Mouse (Mus musculus): ENCODE data around the gene Spata13. TPM values are rescaled to one million over a fixed set of nuclear protein-coding genes. Genes with fewer than 3 reads are reported as not detected.
A peak's percentile ranks its signal among the peaks of the same experiment; 100 is the strongest.

The Spata13 gene
- polyA plus RNA-seq, 1 experiment from 2014 or later: 14.7 TPM

DNA sequence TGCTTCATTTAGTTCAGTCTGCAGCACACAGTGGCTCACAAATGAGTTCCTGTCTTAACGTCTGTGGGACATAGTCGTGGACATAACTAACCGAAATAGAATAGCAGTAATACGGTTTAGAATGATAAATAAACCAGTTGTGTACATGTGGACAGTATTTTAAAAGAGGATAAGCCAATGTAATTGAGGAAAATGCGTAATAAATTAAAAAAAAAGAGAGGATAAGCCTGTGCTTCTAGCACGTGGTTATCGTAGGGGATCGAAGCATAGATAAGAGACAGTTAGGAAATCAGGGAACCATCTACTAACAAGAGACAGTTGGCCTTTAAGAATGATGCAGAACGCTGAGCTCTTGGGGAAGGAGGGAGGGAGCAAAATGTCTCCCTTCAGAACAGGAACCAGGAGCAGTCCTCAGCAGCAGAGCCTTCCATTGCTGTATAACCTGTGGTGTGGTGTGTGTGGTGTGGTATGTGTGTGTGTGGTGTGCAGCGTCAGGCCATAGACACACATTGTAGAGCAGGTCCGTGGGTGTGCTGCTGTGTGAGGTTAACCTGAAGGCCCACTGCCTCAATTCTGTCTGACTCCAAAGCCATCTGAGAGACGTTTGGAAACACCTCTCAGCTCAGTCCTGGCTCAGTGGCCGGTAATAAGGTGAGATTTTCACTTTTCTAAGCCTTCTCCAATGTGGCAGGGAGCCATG is 102.2 kb downstream of the Spata13 start:
- no peaks in the 10 kb centered on the region for H3K9me3 ChIP-seq (ENCODE audit: control insufficient read depth, low read length)
- DNase-seq (ENCODE audit: low spot score) (no peak), ATAC-seq (ENCODE audit: low read depth) (no peak)
- peak overlapping the region; percentile 85 for H3K27ac ChIP-seq (replicated peaks; ENCODE audit: low read depth, low read length)
- no peaks in the 10 kb centered on the region for H3K27me3 ChIP-seq (replicated peaks; ENCODE audit: control insufficient read depth, insufficient read depth, low read length)
- no peak overlapping the region for H3K4me3 ChIP-seq (ENCODE audit: low read depth, low read length)
- no peaks in the 10 kb centered on the region for H3K36me3 ChIP-seq (ENCODE audit: control insufficient read depth, insufficient read depth, low read length)
- peaks cover 47% of the 10 kb centered on the region for H3K4me1 ChIP-seq (ENCODE audit: control insufficient read depth, insufficient read depth, low read length)
- peak overlapping the region; percentile 39; the same call in 1 of the 2 replicates for H3K4me2 ChIP-seq (ENCODE audit: low read depth, low read length)
- 55% methylated on average over 13 of the region's 13 CpGs for WGBS
- no peak overlapping the region for H3K9ac ChIP-seq (ENCODE audit: low read depth, low read length)

DNA sequence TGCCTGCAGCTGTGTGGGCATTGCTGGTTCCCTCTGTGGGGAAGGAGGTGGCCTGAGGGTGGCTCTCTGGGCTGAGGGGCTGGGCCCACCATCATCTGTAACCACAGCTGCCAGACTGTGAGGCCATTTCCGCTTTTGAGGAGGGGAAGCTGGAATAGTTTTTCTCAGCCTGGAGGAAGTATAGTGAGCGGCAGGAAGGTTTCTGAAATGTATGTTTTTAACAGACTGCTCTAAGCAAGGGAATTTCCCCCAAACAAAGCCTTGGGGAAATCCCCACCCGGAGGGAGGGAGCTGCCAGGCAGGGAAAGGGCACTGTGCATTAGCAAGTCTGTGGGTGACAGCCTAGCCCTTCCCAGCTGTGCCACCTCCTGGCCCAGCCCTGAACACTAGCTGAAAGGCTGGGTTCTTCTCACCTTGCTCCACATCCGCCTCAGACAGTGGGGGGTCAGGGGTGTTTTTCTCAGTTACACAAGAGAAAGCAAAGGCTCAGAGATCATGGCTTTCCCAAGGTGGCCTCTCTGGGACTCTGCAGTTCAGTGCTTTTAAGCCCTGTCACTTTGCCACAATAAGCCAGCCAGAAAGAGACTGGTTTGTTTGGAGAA is 102.9 kb downstream of the Spata13 start:
- peak overlapping the region; percentile 85 for H3K27ac ChIP-seq (replicated peaks; ENCODE audit: low read depth, low read length)
- H3K36me3 ChIP-seq (ENCODE audit: control insufficient read depth, insufficient read depth, low read length): no peaks in the 10 kb centered on the region
- peak overlapping the region; percentile 39 for H3K4me2 ChIP-seq (ENCODE audit: low read depth, low read length)
- peak overlapping the region; percentile 46; the same call in 1 of the 2 replicates for H3K9ac ChIP-seq (ENCODE audit: low read depth, low read length)
- no peaks in the 10 kb centered on the region for H3K27me3 ChIP-seq (replicated peaks; ENCODE audit: control insufficient read depth, insufficient read depth, low read length)
- H3K9me3 ChIP-seq (ENCODE audit: control insufficient read depth, low read length): no peaks in the 10 kb centered on the region
- 5% methylated on average over 4 of the region's 4 CpGs for WGBS
- ATAC-seq (ENCODE audit: low read depth) (peak; percentile 58), DNase-seq (ENCODE audit: low spot score) (peak; percentile 77)
- H3K4me3 ChIP-seq (ENCODE audit: low read depth, low read length): no peak overlapping the region
- H3K4me1 ChIP-seq (ENCODE audit: control insufficient read depth, insufficient read depth, low read length): peaks cover 49% of the 10 kb centered on the region

DNA sequence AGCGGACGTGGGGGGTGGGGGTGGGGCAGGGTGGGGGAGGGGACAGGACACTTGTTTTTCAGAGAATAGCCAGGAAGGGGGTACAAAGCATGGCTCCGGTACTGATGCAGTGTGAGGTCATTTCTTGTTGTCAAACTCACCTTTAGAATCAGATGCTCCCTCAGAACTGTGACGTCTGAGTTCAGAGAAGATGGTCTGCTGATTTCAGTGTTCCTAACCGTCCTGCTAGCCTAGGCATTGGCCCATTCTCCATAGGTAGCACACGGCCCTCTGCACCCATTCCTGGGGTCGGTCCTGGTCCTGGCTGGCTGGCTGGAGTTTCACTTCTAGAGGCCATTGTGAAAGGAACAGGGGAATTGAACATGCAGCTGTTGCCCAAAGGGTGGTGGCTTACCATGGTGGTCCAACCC is 103.4 kb downstream of the Spata13 start:
- ATAC-seq (ENCODE audit: low read depth) (no peak), DNase-seq (ENCODE audit: low spot score) (no peak)
- H3K4me3 ChIP-seq (ENCODE audit: low read depth, low read length): no peak overlapping the region
- no peaks in the 10 kb centered on the region for H3K36me3 ChIP-seq (ENCODE audit: control insufficient read depth, insufficient read depth, low read length)
- H3K27ac ChIP-seq (replicated peaks; ENCODE audit: low read depth, low read length): peak overlapping the region; percentile 85
- H3K27me3 ChIP-seq (replicated peaks; ENCODE audit: control insufficient read depth, insufficient read depth, low read length): no peaks in the 10 kb centered on the region
- whole genome bisulfite sequencing: 30% methylated on average over 7 of the region's 7 CpGs
- no peaks in the 10 kb centered on the region for H3K9me3 ChIP-seq (ENCODE audit: control insufficient read depth, low read length)
- peak overlapping the region; percentile 39 for H3K4me2 ChIP-seq (ENCODE audit: low read depth, low read length)
- H3K9ac ChIP-seq (ENCODE audit: low read depth, low read length): no peak overlapping the region
- H3K4me1 ChIP-seq (ENCODE audit: control insufficient read depth, insufficient read depth, low read length): peaks cover 49% of the 10 kb centered on the region

DNA sequence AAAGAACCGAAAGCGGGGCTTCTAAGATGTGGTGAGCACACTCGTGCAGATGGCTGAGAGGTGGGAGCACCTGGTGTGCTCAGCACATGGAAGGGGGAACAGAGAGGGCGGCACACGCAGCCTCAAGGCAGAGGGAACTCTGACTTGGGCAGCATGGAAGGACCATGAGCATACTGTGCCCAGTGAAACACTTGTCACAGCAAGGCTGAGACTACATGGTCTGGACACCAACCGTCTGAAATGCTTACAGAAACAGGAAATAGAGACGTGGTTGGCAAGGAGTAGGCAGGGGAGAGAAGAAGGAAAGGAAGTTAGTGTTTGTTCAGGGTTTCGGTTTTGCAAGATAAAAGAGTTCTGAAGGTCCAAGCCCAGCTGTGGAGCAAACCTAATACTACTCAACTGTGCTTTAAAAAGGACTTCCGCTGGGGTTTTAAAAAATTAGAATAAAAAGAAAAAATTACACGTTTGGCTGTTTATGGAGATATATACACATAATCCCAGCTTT is 104.7 kb downstream of the Spata13 start:
- ATAC-seq (ENCODE audit: low read depth) (no peak), DNase-seq (ENCODE audit: low spot score) (no peak)
- Histone ChIP-seq H3K36me3 (ENCODE audit: control insufficient read depth, insufficient read depth, low read length) (no peaks in the 10 kb centered on the region), H3K27me3 (replicated peaks; ENCODE audit: control insufficient read depth, insufficient read depth, low read length) (no peaks in the 10 kb centered on the region), H3K4me3 (ENCODE audit: low read depth, low read length) (no peak overlapping the region), H3K9me3 (ENCODE audit: control insufficient read depth, low read length) (no peaks in the 10 kb centered on the region), H3K9ac (ENCODE audit: low read depth, low read length) (no peak overlapping the region), H3K4me1 (ENCODE audit: control insufficient read depth, insufficient read depth, low read length) (peaks cover 39% of the 10 kb centered on the region), H3K27ac (replicated peaks; ENCODE audit: low read depth, low read length) (peak overlapping the region; percentile 85), H3K4me2 (ENCODE audit: low read depth, low read length) (no peak overlapping the region)
- 57% methylated on average over 10 of the region's 10 CpGs for WGBS

DNA sequence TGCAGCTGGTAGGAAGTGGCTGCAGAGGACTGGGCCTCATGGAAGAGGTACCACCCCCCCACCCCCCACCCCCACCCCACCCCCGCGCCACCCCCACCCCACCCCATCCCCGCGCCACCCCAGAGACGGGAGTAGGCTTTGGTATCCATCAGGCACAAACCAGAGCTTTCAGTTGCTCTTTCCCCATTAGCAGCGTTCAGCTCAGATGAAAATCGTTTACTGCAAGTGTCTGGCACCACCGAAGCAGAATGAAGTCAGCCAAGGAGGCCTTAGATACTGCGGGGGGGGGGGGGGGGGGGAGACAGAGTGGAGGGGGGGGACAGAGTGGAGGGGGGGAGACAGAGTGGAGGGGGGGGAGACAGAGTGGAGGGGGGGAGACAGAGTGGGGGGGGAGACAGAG is 105.4 kb downstream of the Spata13 start:
- no peaks in the 10 kb centered on the region for H3K27me3 ChIP-seq (replicated peaks; ENCODE audit: control insufficient read depth, insufficient read depth, low read length)
- peaks cover 33% of the 10 kb centered on the region for H3K4me1 ChIP-seq (ENCODE audit: control insufficient read depth, insufficient read depth, low read length)
- ATAC-seq (ENCODE audit: low read depth) (no peak), DNase-seq (ENCODE audit: low spot score) (peak; percentile 45)
- peak overlapping the region; percentile 85; the same call in 1 of the 2 replicates for H3K27ac ChIP-seq (replicated peaks; ENCODE audit: low read depth, low read length)
- H3K9me3 ChIP-seq (ENCODE audit: control insufficient read depth, low read length): no peaks in the 10 kb centered on the region
- H3K36me3 ChIP-seq (ENCODE audit: control insufficient read depth, insufficient read depth, low read length): no peaks in the 10 kb centered on the region
- H3K9ac ChIP-seq (ENCODE audit: low read depth, low read length): no peak overlapping the region
- WGBS: 0% methylated on average over 2 of the region's 9 CpGs
- H3K4me2 ChIP-seq (ENCODE audit: low read depth, low read length): no peak overlapping the region
- no peak overlapping the region for H3K4me3 ChIP-seq (ENCODE audit: low read depth, low read length)

DNA sequence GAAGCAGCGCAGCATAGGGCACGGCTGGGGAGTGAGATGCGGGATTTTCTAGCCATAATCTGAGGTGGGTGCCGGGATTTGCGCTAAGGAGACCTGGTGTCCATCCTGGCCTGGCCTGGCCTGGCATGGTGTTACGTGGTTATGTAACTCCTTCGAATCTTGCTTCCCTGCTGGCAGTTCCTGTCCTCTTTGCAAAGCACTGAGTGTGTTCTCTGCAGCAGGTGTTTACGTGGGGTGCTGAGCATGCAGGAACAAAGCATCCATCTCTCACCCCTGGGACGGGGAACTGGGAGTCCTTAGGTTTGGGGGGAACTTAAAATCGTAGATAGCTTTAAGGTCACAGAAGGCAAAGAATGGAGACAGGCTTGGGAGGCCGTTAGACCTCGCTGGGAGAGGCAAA is 105.8 kb downstream of the Spata13 start:
- peak overlapping the region; percentile 25; the same call in 1 of the 2 replicates for H3K9ac ChIP-seq (ENCODE audit: low read depth, low read length)
- H3K27ac ChIP-seq (replicated peaks; ENCODE audit: low read depth, low read length): peak overlapping the region; percentile 63

DNA sequence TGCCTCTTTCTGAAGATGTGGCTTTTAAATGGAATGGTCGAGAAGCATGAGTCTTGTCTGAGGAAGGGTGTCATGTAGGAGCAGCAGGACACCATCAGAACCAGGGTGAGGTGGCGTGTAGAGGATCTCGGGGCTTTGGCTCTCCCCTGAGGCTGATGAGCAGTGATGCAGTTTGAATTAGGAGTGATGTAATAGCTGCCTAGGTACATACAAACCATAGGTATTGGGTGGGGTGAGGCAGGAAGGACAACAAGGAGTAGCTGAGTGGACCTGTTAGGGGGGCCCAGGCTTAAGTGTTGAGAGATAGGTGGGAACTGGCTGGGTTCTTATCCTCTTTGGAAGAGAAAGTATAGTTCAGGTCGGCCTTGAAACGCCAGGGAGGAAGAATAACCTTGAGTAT is 106.7 kb downstream of the Spata13 start:
- WGBS: 79% methylated on average over 5 of the region's 5 CpGs
- no peaks in the 10 kb centered on the region for H3K27me3 ChIP-seq (replicated peaks; ENCODE audit: control insufficient read depth, insufficient read depth, low read length)
- peaks cover 32% of the 10 kb centered on the region for H3K4me1 ChIP-seq (ENCODE audit: control insufficient read depth, insufficient read depth, low read length)

More for the DNA sequence above, 105.8 kb downstream of the Spata13 start:
- no peak overlapping the region for H3K4me2 ChIP-seq (ENCODE audit: low read depth, low read length)
- ATAC-seq (ENCODE audit: low read depth): no peak
- WGBS: 65% methylated on average over 12 of the region's 12 CpGs
- H3K4me3 ChIP-seq (ENCODE audit: low read depth, low read length): no peak overlapping the region
- H3K4me1 ChIP-seq (ENCODE audit: control insufficient read depth, insufficient read depth, low read length): peaks cover 32% of the 10 kb centered on the region
- H3K27me3 ChIP-seq (replicated peaks; ENCODE audit: control insufficient read depth, insufficient read depth, low read length): no peaks in the 10 kb centered on the region
- no peaks in the 10 kb centered on the region for H3K9me3 ChIP-seq (ENCODE audit: control insufficient read depth, low read length)
- no peak for DNase-seq (ENCODE audit: low spot score)
- H3K36me3 ChIP-seq (ENCODE audit: control insufficient read depth, insufficient read depth, low read length): no peaks in the 10 kb centered on the region

DNA sequence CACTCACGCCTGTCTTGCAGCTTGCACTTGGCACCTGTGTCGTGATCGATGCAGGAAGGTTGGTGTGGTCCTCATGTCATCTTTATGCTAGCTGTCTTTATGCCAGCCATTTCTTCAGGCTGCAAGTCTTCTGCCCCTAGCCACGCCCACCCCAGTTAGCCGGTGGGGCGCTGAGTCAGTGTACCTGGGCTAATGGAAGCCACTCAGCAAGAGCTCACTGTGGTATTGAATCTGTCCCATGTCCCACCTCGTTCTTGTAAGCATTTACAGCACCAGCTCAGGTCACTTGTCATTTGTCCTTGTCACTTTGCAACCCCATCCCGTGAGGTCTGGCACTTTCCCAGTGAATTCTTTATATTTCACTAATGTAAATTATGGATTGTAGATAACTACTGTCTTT is 107.2 kb downstream of the Spata13 start:
- no peak overlapping the region for H3K4me3 ChIP-seq (ENCODE audit: low read depth, low read length)
- no peak overlapping the region for H3K9ac ChIP-seq (ENCODE audit: low read depth, low read length)
- H3K27me3 ChIP-seq (replicated peaks; ENCODE audit: control insufficient read depth, insufficient read depth, low read length): no peaks in the 10 kb centered on the region
- H3K9me3 ChIP-seq (ENCODE audit: control insufficient read depth, low read length): no peaks in the 10 kb centered on the region
- 63% methylated on average over 8 of the region's 8 CpGs for WGBS
- peak overlapping the region; percentile 75 for H3K27ac ChIP-seq (replicated peaks; ENCODE audit: low read depth, low read length)
- DNase-seq (ENCODE audit: low spot score) (no peak), ATAC-seq (ENCODE audit: low read depth) (no peak)
- no peak overlapping the region for H3K4me2 ChIP-seq (ENCODE audit: low read depth, low read length)
- H3K4me1 ChIP-seq (ENCODE audit: control insufficient read depth, insufficient read depth, low read length): peaks cover 31% of the 10 kb centered on the region
- no peaks in the 10 kb centered on the region for H3K36me3 ChIP-seq (ENCODE audit: control insufficient read depth, insufficient read depth, low read length)

More for the DNA sequence above, 106.7 kb downstream of the Spata13 start:
- no peak overlapping the region for H3K4me3 ChIP-seq (ENCODE audit: low read depth, low read length)
- DNase-seq (ENCODE audit: low spot score) (no peak), ATAC-seq (ENCODE audit: low read depth) (no peak)
- no peaks in the 10 kb centered on the region for H3K9me3 ChIP-seq (ENCODE audit: control insufficient read depth, low read length)
- no peak overlapping the region for H3K4me2 ChIP-seq (ENCODE audit: low read depth, low read length)
- 0 out of 2 replicates have a peak overlapping the region, but pooled peaks have one; percentile 6 for H3K9ac ChIP-seq (ENCODE audit: low read depth, low read length)
- peak overlapping the region; percentile 75 for H3K27ac ChIP-seq (replicated peaks; ENCODE audit: low read depth, low read length)
- H3K36me3 ChIP-seq (ENCODE audit: control insufficient read depth, insufficient read depth, low read length): no peaks in the 10 kb centered on the region

Measured in embryonic facial prominence, embryonic 14.5 days (tissue).